Mouse (Mus musculus): ENCODE measurements at regions not wholly inside any gene's neighbourhood (a gene's known extent, or its start where the extent isn't known, plus 50 kb on each side); places are given as distances from the start of the nearest gene placed in this dataset.

GRCm38 (mm10) chr17:89592826-89593225, 317.4 kb downstream of the Gm10184 start:
- no peak for DNase-seq (ENCODE audit: extremely low spot score in 1 of 2, low spot score in 1 of 2)

- DNase-seq (ENCODE audit: extremely low spot score in 1 of 2, low spot score in 1 of 2), result no peak
These were observed 350.7 kb downstream of the Gm10184 start for GRCm38 (mm10) chr17:89559506-89559905.

- no peak for DNase-seq (ENCODE audit: extremely low spot score in 1 of 2, low spot score in 1 of 2)
These were observed 354.3 kb upstream of the Fshr start for GRCm38 (mm10) chr17:89554754-89555153.

GRCm38 (mm10) chr17:89553597-89553996, 353.1 kb upstream of the Fshr start:
- no peak for DNase-seq (ENCODE audit: extremely low spot score in 1 of 2, low spot score in 1 of 2)

- no peak for DNase-seq (ENCODE audit: extremely low spot score in 1 of 2, low spot score in 1 of 2)
These were observed 350.3 kb upstream of the Fshr start for GRCm38 (mm10) chr17:89550758-89551157.

- no peak for DNase-seq (ENCODE audit: extremely low spot score in 1 of 2, low spot score in 1 of 2)
These were observed 321.4 kb upstream of the Fshr start for GRCm38 (mm10) chr17:89521912-89522311.

- no peak for DNase-seq (ENCODE audit: extremely low spot score in 1 of 2, low spot score in 1 of 2)
These were observed 318.9 kb upstream of the Fshr start for GRCm38 (mm10) chr17:89519413-89519812.

- DNase-seq (ENCODE audit: extremely low spot score in 1 of 2, low spot score in 1 of 2), result no peak
These were observed 304.8 kb upstream of the Fshr start for GRCm38 (mm10) chr17:89505288-89505687.

- no peak for DNase-seq (ENCODE audit: extremely low spot score in 1 of 2, low spot score in 1 of 2)
These were observed 293.1 kb upstream of the Fshr start for GRCm38 (mm10) chr17:89493547-89493946.

- DNase-seq (ENCODE audit: extremely low spot score in 1 of 2, low spot score in 1 of 2), result no peak
These were observed 266.0 kb upstream of the Fshr start for GRCm38 (mm10) chr17:89466486-89466885.

- DNase-seq (ENCODE audit: extremely low spot score in 1 of 2, low spot score in 1 of 2), result no peak
These were observed 265.4 kb upstream of the Fshr start for GRCm38 (mm10) chr17:89465883-89466282.

- DNase-seq (ENCODE audit: extremely low spot score in 1 of 2, low spot score in 1 of 2), result no peak
These were observed 260.0 kb upstream of the Fshr start for GRCm38 (mm10) chr17:89460438-89460837.

GRCm38 (mm10) chr17:89454301-89454700, 253.8 kb upstream of the Fshr start:
- no peak for DNase-seq (ENCODE audit: extremely low spot score in 1 of 2, low spot score in 1 of 2)

GRCm38 (mm10) chr17:89450724-89451123, 250.2 kb upstream of the Fshr start:
- DNase-seq (ENCODE audit: extremely low spot score in 1 of 2, low spot score in 1 of 2), result peak in 1 of 2 experiments; percentile 2

GRCm38 (mm10) chr17:89449391-89449790, 248.9 kb upstream of the Fshr start:
- no peak for DNase-seq (ENCODE audit: extremely low spot score in 1 of 2, low spot score in 1 of 2)

- DNase-seq (ENCODE audit: extremely low spot score in 1 of 2, low spot score in 1 of 2), result no peak
These were observed 233.8 kb upstream of the Fshr start for GRCm38 (mm10) chr17:89434288-89434687.

GRCm38 (mm10) chr17:89410026-89410425, 209.6 kb upstream of the Fshr start:
- no peak for DNase-seq (ENCODE audit: extremely low spot score in 1 of 2, low spot score in 1 of 2)

- DNase-seq (ENCODE audit: extremely low spot score in 1 of 2, low spot score in 1 of 2), result no peak
These were observed 205.1 kb upstream of the Fshr start for GRCm38 (mm10) chr17:89405589-89405988.

GRCm38 (mm10) chr17:89357241-89357640, 156.8 kb upstream of the Fshr start:
- no peak for DNase-seq (ENCODE audit: extremely low spot score in 1 of 2, low spot score in 1 of 2)

GRCm38 (mm10) chr17:89340497-89341205, 140.2 kb upstream of the Fshr start:
- no peak for DNase-seq (ENCODE audit: extremely low spot score in 1 of 2, low spot score in 1 of 2)

- no peak for DNase-seq (ENCODE audit: extremely low spot score in 1 of 2, low spot score in 1 of 2)
These were observed 119.3 kb upstream of the Fshr start for GRCm38 (mm10) chr17:89319602-89320288.

- no peak for DNase-seq (ENCODE audit: extremely low spot score in 1 of 2, low spot score in 1 of 2)
These were observed 117.9 kb upstream of the Fshr start for GRCm38 (mm10) chr17:89318356-89318755.

All from layer of hippocampus, postnatal 25 days (tissue).